Mouse (Mus musculus) small intestine, adult 2 months (tissue): ENCODE results near the gene Tradd. TPM values are rescaled to one million over a fixed set of nuclear protein-coding genes. Genes with fewer than 3 reads are reported as not detected.
"Not testable (repeated sequence)": the region's sequence is repeated elsewhere in the genome, so short reads cannot be mapped to it uniquely, and the experiment has no call there.

Source experiments
- H3K27ac ChIP-seq: fragments of 200-500 bp; 2 replicates; pipeline ENCODE4 v1.5.1; 2012; ENCODE audit warnings: low read depth, low read length, control low read depth, inconsistent platforms; ENCODE audit not compliant: insufficient read depth
- H3K27me3 ChIP-seq: fragments of 200-500 bp; 2 replicates; pipeline ENCODE4 v1.6.1; 2012; ENCODE audit warnings: mild to moderate bottlenecking, moderate library complexity, low read length, inconsistent platforms; ENCODE audit not compliant: control insufficient read depth, insufficient read depth
- H3K36me3 ChIP-seq: fragments of 200-500 bp; 2 replicates; pipeline ENCODE4 v1.6.1; 2012; ENCODE audit warnings: mild to moderate bottlenecking, low read length, control low read depth, inconsistent platforms; ENCODE audit not compliant: control insufficient read depth, insufficient read depth
- H3K4me1 ChIP-seq: fragments of 200-500 bp; 2 replicates; pipeline ENCODE4 v1.6.1; 2012; ENCODE audit warnings: low read length, inconsistent platforms, mixed read lengths; ENCODE audit not compliant: control insufficient read depth, insufficient read depth, insufficient read length
- H3K4me3 ChIP-seq: fragments of 200-500 bp; 2 replicates; pipeline ENCODE4 v1.5.1; 2012; ENCODE audit warnings: low read depth, mild to moderate bottlenecking, control low read depth, inconsistent platforms, low read length, moderate library complexity
- CTCF ChIP-seq: fragments of 200-500 bp; IDR thresholded peaks from 2 replicates; pipeline ENCODE4 v1.5.1; 2012; ENCODE audit warnings: low read depth, mild to moderate bottlenecking, control low read depth, inconsistent platforms, low read length, moderate library complexity, mixed read lengths; ENCODE audit not compliant: insufficient replicate concordance, insufficient read length; ENCODE audit errors: extremely low read depth
- POLR2A ChIP-seq: fragments of 200-500 bp; IDR thresholded peaks from 2 replicates; pipeline ENCODE4 v1.6.1; 2012; ENCODE audit warnings: low read depth, mild to moderate bottlenecking, control low read depth, inconsistent platforms, low read length, moderate library complexity
- WGBS: fragments of 180-500 bp; shearing (Covaris S2); methylation state at CpG from one replicate; pipeline ENCODE4 v1.1.7; 2018; 5-methylcytosine and 5-hydroxymethylcytosine counted together
- polyA plus RNA-seq: library from polyadenylated mRNA; depleted of rRNA; stranded (reverse); fragments of >200 nt; gene quantifications from 2 replicates; pipeline ENCODE4 v1.2.3, GENCODE M21; 2012

Gene Tradd
- polyA plus RNA-seq, 1 experiment = 112 TPM

GRCm38 (mm10) chr8:105293405-105293804 lies 29.0 kb upstream of the Tradd start:
- Histone ChIP-seq H3K4me3 (no peak overlapping the region), H3K27ac (no peak overlapping the region), H3K27me3 (no peaks in the 10 kb centered on the region; the same call in 1 of the 2 replicates), H3K36me3 (no peaks in the 10 kb centered on the region), H3K4me1 (peaks cover 17% of the 10 kb centered on the region)
- no peak for TF ChIP-seq POLR2A
- no peak for TF ChIP-seq CTCF
- 84% methylated on average over 19 of the region's 19 CpGs for WGBS

GRCm38 (mm10) chr8:105292471-105292870 lies 28.1 kb upstream of the Tradd start:
- no peak overlapping the region for H3K4me3 ChIP-seq
- peaks cover 15% of the 10 kb centered on the region for H3K4me1 ChIP-seq
- 87% methylated on average over 7 of the region's 7 CpGs for WGBS
- H3K27ac ChIP-seq = no peak overlapping the region
- no peaks in the 10 kb centered on the region; the same call in 1 of the 2 replicates for H3K27me3 ChIP-seq
- TF ChIP-seq POLR2A (no peak), CTCF (no peak)
- no peaks in the 10 kb centered on the region for H3K36me3 ChIP-seq

- H3K4me3 ChIP-seq, H3K36me3 ChIP-seq, H3K27ac ChIP-seq, H3K27me3 ChIP-seq: not testable (repeated sequence)
- H3K4me1 ChIP-seq = peaks cover 15% of the 10 kb centered on the region
- 59% methylated on average over 3 of the region's 3 CpGs for WGBS
These were observed 27.4 kb upstream of the Tradd start for GRCm38 (mm10) chr8:105291802-105292201.

GRCm38 (mm10) chr8:105291364-105291763 lies 27.0 kb upstream of the Tradd start:
- H3K36me3 ChIP-seq, H3K27ac ChIP-seq, H3K27me3 ChIP-seq, H3K4me3 ChIP-seq: not testable (repeated sequence)
- WGBS = 61% methylated on average over 8 of the region's 8 CpGs
- H3K4me1 ChIP-seq = peaks cover 15% of the 10 kb centered on the region

- TF ChIP-seq POLR2A (peak; percentile 31; the same call in 1 of the 2 replicates), CTCF (peak; percentile 96; the same call in 1 of the 2 replicates)
- no peak overlapping the region for H3K27ac ChIP-seq
- H3K4me3 ChIP-seq = peak overlapping the region; percentile 75; the same call in 1 of the 2 replicates
- H3K4me1 ChIP-seq = peaks cover 12% of the 10 kb centered on the region
- no peaks in the 10 kb centered on the region for H3K36me3 ChIP-seq
- WGBS = 9% methylated on average over 31 of the region's 31 CpGs
- no peaks in the 10 kb centered on the region; the same call in 1 of the 2 replicates for H3K27me3 ChIP-seq
These were observed 26.3 kb upstream of the Tradd start for GRCm38 (mm10) chr8:105290554-105291314.

- peaks cover 12% of the 10 kb centered on the region for H3K4me1 ChIP-seq
- H3K4me3 ChIP-seq = peak within 1 kb of the TSS; percentile 75
- 3% methylated on average over 43 of the region's 43 CpGs for WGBS
- H3K27ac ChIP-seq = peak within 1 kb of the TSS; percentile 23; the same call in 1 of the 2 replicates
- 0 out of 2 replicates have a peak, but pooled peaks have one; percentile 31 for TF ChIP-seq CTCF
- no peak for TF ChIP-seq POLR2A
- H3K36me3 ChIP-seq = no peaks in the 10 kb centered on the region
- H3K27me3 ChIP-seq = no peaks in the 10 kb centered on the region; the same call in 1 of the 2 replicates
These were observed 25.5 kb upstream of the Tradd start, which contains the start of gene 4931428F04Rik for GRCm38 (mm10) chr8:105289805-105290460. Gene 4931428F04Rik, minus strand, starts transcription at chr8:105289864.

- peak; percentile 8; the same call in 1 of the 2 replicates for TF ChIP-seq CTCF
- 0 out of 2 replicates have a peak, but pooled peaks have one; percentile 13 for TF ChIP-seq POLR2A
- Histone ChIP-seq H3K27ac (peak overlapping the region; percentile 23; the same call in 1 of the 2 replicates), H3K27me3 (no peaks in the 10 kb centered on the region; the same call in 1 of the 2 replicates), H3K36me3 (no peaks in the 10 kb centered on the region), H3K4me3 (peak overlapping the region; percentile 75), H3K4me1 (peaks cover 12% of the 10 kb centered on the region)
- 1% methylated on average over 53 of the region's 53 CpGs for WGBS
These were observed 24.7 kb upstream of the Tradd start for GRCm38 (mm10) chr8:105288958-105289732.
